ENCODE assay signal across 9 mouse cellular contexts in the genomic region with DNA sequence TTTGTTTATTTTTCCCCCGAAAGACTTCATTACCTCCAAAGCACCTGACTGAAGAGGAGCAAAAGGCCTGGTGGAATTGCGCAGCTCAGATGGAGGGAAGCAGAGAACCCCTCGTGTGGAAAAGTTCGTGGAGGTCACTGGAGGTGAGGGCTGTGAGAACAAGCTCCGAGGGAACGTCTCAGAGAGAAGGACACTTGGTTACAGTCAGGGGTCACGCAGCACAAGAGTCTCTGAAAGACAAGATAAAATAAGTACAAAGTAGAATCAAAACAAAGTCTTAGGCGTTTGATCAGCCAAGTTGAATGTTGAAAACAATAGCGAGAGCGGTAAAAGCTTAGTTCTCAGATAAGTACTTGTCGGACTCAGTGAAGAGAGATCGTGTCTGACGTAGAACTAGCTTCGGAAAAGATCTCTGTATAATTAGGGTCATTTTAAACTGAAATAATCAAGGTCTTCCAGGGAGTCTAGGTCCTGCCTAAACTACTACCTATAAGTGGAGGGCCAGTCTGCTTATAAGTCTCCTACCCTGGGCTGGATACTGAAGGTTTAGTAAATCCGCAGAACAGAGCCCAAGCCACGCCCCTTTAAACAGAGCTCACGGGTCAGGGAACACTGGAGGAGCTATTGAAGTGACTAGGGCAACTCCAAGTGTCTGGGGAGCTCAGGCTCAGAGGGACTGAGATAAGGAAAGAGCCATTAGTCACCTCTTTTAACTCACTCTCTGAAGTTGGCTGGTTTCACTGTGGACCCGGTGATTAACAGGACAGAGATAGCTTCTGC. TPM values are rescaled to one million over a fixed set of nuclear protein-coding genes. Genes with fewer than 3 reads are reported as not detected.
DNase-seq lines count a peak whose midpoint lies in the region; ATAC-seq and TF ChIP-seq lines count a peak whose summit lies in the region.
"Had no signal": no experiment of that assay in that cellular context is flagged by ENCODE, and none has a peak within 500 bp of the region (broad histone marks: within the 10 kb centered on the region; RNA-seq: fewer than 3 reads in every experiment).

No protein-coding gene starts in this region.

- TF ChIP-seq POLR2A in small intestine, adult 2 months (IDR thresholded peaks at IDR 0.05; ENCODE audit: low read depth, low read length), result no peak

- no peak overlapping the region for H3K27ac ChIP-seq in heart, embryonic 14.5 days (replicated peaks in 1 of 2; ENCODE audit: control insufficient read depth in 1 of 2, insufficient read depth in 1 of 2, low read depth in 2 of 2, low read length in 2 of 2)
- H3K27ac ChIP-seq in liver, embryonic 13.5 days, result no peak overlapping the region
- peak overlapping the region; percentile 58 for H3K27ac ChIP-seq in small intestine, adult 2 months (ENCODE audit: insufficient read depth, low read depth, low read length)
- H3K27ac ChIP-seq in hindbrain, embryonic 12.5 days, result no peak overlapping the region
- no peak overlapping the region for H3K27ac ChIP-seq in hindbrain, embryonic 10.5 days

- no peaks in the 10 kb centered on the region for H3K36me3 ChIP-seq in heart, embryonic 14.5 days (ENCODE audit: control insufficient read depth, insufficient read depth, low read length)
- H3K36me3 ChIP-seq in liver, embryonic 13.5 days, result no peaks in the 10 kb centered on the region
- H3K36me3 ChIP-seq in small intestine, adult 2 months (ENCODE audit: control insufficient read depth, insufficient read depth, low read length), result no peaks in the 10 kb centered on the region
- no peaks in the 10 kb centered on the region for H3K36me3 ChIP-seq in hindbrain, embryonic 12.5 days
- no peaks in the 10 kb centered on the region for H3K36me3 ChIP-seq in hindbrain, embryonic 10.5 days

- peak overlapping the region; percentile 58 for H3K4me2 ChIP-seq in heart, embryonic 14.5 days (ENCODE audit: low read length)
- peak overlapping the region; percentile 36 for H3K4me2 ChIP-seq in liver, embryonic 13.5 days
- no peak overlapping the region for H3K4me2 ChIP-seq in hindbrain, embryonic 12.5 days (replicated peaks)

- DNase-seq in heart, adult 11 months, result peak; percentile 95
- no peak for DNase-seq in heart, postnatal 25 days (ENCODE audit: low spot score)
- DNase-seq in liver, embryonic 13.5 days, result no peak
- no peak for DNase-seq in hindbrain, embryonic 10.5 days (ENCODE audit: low spot score)
- no peak for DNase-seq in spleen, adult 12 weeks (ENCODE audit: low spot score)

- H3K4me3 ChIP-seq in heart, embryonic 14.5 days (ENCODE audit: control insufficient read depth in 1 of 2, insufficient read depth in 1 of 2, low read depth in 1 of 2, low read length in 2 of 2), result peak overlapping the region in 1 of 2 experiments; percentile 11; a peak in 2 of 4 replicates
- H3K4me3 ChIP-seq in liver, embryonic 13.5 days (replicated peaks), result no peak overlapping the region
- peak overlapping the region; percentile 50 for H3K4me3 ChIP-seq in small intestine, adult 2 months (ENCODE audit: low read depth, low read length)
- no peak overlapping the region for H3K4me3 ChIP-seq in hindbrain, embryonic 12.5 days
- no peak overlapping the region for H3K4me3 ChIP-seq in hindbrain, embryonic 10.5 days
- H3K4me3 ChIP-seq: erythroblast, embryonic 14.5 days had no signal

- ATAC-seq in heart, embryonic 14.5 days (ENCODE audit: insufficient number of reproducible peaks, insufficient read depth, low FRiP score, low read depth), result no peak
- peak; percentile 47; the same call in 1 of the 2 replicates for ATAC-seq in liver, embryonic 13.5 days (ENCODE audit: low read depth)
- ATAC-seq in hindbrain, embryonic 12.5 days (ENCODE audit: low FRiP score), result no peak

- no peaks in the 10 kb centered on the region for H3K27me3 ChIP-seq in heart, embryonic 14.5 days (ENCODE audit: control insufficient read depth, insufficient read depth, low read length)
- H3K27me3 ChIP-seq in liver, embryonic 13.5 days, result no peaks in the 10 kb centered on the region
- no peaks in the 10 kb centered on the region for H3K27me3 ChIP-seq in small intestine, adult 2 months (ENCODE audit: control insufficient read depth, insufficient read depth, low read length)
- no peaks in the 10 kb centered on the region for H3K27me3 ChIP-seq in hindbrain, embryonic 12.5 days
- H3K27me3 ChIP-seq in hindbrain, embryonic 10.5 days (ENCODE audit: insufficient read depth, poor library complexity, severe bottlenecking), result no peaks in the 10 kb centered on the region

- H3K9ac ChIP-seq in heart, embryonic 14.5 days (ENCODE audit: low read length), result peak overlapping the region; percentile 54
- H3K9ac ChIP-seq in liver, embryonic 13.5 days, result no peak overlapping the region
- H3K9ac ChIP-seq in hindbrain, embryonic 12.5 days, result no peak overlapping the region

- intact Hi-C loops in heart, postnatal 25 days (cut with DNase I), result no loop called here

- H3K9me3 ChIP-seq in heart, embryonic 14.5 days (ENCODE audit: control insufficient read depth, low read length), result no peaks in the 10 kb centered on the region
- H3K9me3 ChIP-seq in liver, embryonic 13.5 days (replicated peaks), result no peaks in the 10 kb centered on the region
- H3K9me3 ChIP-seq in hindbrain, embryonic 12.5 days (replicated peaks), result no peaks in the 10 kb centered on the region
- H3K9me3 ChIP-seq in hindbrain, embryonic 10.5 days, result no peaks in the 10 kb centered on the region

- 14% methylated on average over 18 of the region's 18 CpGs for WGBS in heart, embryonic 14.5 days
- WGBS in liver, embryonic 13.5 days (ENCODE audit: insufficient replicate concordance), result 43% methylated on average over 18 of the region's 18 CpGs
- WGBS in small intestine, adult 2 months, result 24% methylated on average over 18 of the region's 18 CpGs
- 54% methylated on average over 18 of the region's 18 CpGs for WGBS in hindbrain, embryonic 12.5 days
- 50% methylated on average over 18 of the region's 18 CpGs for WGBS in hindbrain, embryonic 10.5 days

- no peak for TF ChIP-seq CTCF in small intestine, adult 2 months (IDR thresholded peaks at IDR 0.05; ENCODE audit: extremely low read depth, insufficient read length, insufficient replicate concordance, low read depth, low read length)

- H3K4me1 ChIP-seq in heart, embryonic 14.5 days (ENCODE audit: control insufficient read depth in 2 of 2, insufficient read depth in 2 of 2, low read length in 2 of 2), result peaks cover 3 to 11% of the 10 kb centered on the region in 2 experiments; a peak in 2 of 4 replicates
- H3K4me1 ChIP-seq in liver, embryonic 13.5 days (replicated peaks), result peaks cover 7% of the 10 kb centered on the region; the same call in 1 of the 2 replicates
- H3K4me1 ChIP-seq in small intestine, adult 2 months (ENCODE audit: control insufficient read depth, insufficient read depth, insufficient read length, low read length), result peaks cover 3% of the 10 kb centered on the region; the same call in 1 of the 2 replicates
- no peaks in the 10 kb centered on the region for H3K4me1 ChIP-seq in hindbrain, embryonic 12.5 days
- H3K4me1 ChIP-seq in hindbrain, embryonic 10.5 days (replicated peaks), result peaks cover 6% of the 10 kb centered on the region; the same call in 1 of the 2 replicates

RNA-seq across cellular contexts. Expression of a gene that starts 33.1 kb away (rescaled TPM):
- 10 to 100 TPM; 29.9 to 36.7 TPM for total RNA-seq in heart, postnatal 25 days (2021)
- 16.9 and 17.3 TPM in 2 replicates for polyA plus RNA-seq in heart, embryonic 14.5 days (2014; fragmentation: Nextera tagmentation; extraction: Ambion mirVana)
- polyA plus RNA-seq in liver, embryonic 13.5 days (2015; fragmentation: Nextera tagmentation; extraction: Ambion mirVana), result 11.3 and 12.7 TPM in 2 replicates
- polyA plus RNA-seq in small intestine, adult 2 months (2012; rRNA removed), result 8.1 and 18.5 TPM in 2 replicates
- polyA plus RNA-seq in hindbrain, embryonic 12.5 days (2016; fragmentation: Nextera tagmentation; extraction: Ambion mirVana), result 14.7 and 16.0 TPM in 2 replicates
- polyA plus RNA-seq in hindbrain, embryonic 10.5 days (2016; fragmentation: Nextera tagmentation; extraction: Ambion mirVana), result 12.2 and 19.1 TPM in 2 replicates
